Mouse (Mus musculus) heart, embryonic 14.5 days (tissue): ENCODE data around the gene Olfr628. TPM values are rescaled to one million over a fixed set of nuclear protein-coding genes. Genes with fewer than 3 reads are reported as not detected.
"Not testable (repeated sequence)": the region's sequence is repeated elsewhere in the genome, so short reads cannot be mapped to it uniquely, and the experiment has no call there.

Experiments
- ATAC-seq: fragments of 200-750 bp; cut with Nextera tagmentation; 2 replicates; pipeline ENCODE4 v1.8.0; 2017; ENCODE audit warnings: low read depth, moderate TSS enrichment; ENCODE audit not compliant: insufficient number of reproducible peaks, insufficient read depth, low FRiP score
- H3K27ac ChIP-seq, 2 experiments: fragments of 200-500 bp in 1 of 2; fragments of 300-500 bp in 1 of 2; sonication (generic) in 1 of 2; replicated peaks in 1 of 2; 2 replicates each; pipeline ENCODE4 v1.5.1; 2012 to 2014; ENCODE audit warnings: low read depth in 2 of 2, low read length in 2 of 2, control low read depth in 1 of 2, mild to moderate bottlenecking in 1 of 2, mixed read lengths in 1 of 2; ENCODE audit not compliant: control insufficient read depth in 1 of 2, insufficient read depth in 1 of 2
- H3K27me3 ChIP-seq: fragments of 300-500 bp; sonication (generic); 2 replicates; pipeline ENCODE4 v1.6.1; 2014; ENCODE audit warnings: mild to moderate bottlenecking, low read length, control low read depth; ENCODE audit not compliant: control insufficient read depth, insufficient read depth
- H3K36me3 ChIP-seq: fragments of 300-500 bp; sonication (generic); 2 replicates; pipeline ENCODE4 v1.6.1; 2014; ENCODE audit warnings: mild to moderate bottlenecking, control low read depth, low read length, mixed read lengths; ENCODE audit not compliant: control insufficient read depth, insufficient read depth
- H3K4me1 ChIP-seq, 2 experiments: fragments of 200-500 bp in 1 of 2; fragments of 300-500 bp in 1 of 2; sonication (generic) in 1 of 2; 2 replicates each; pipeline ENCODE4 v1.6.1; 2012 to 2014; ENCODE audit warnings: low read length in 2 of 2, control low read depth in 1 of 2, mixed read lengths in 1 of 2; ENCODE audit not compliant: control insufficient read depth in 2 of 2, insufficient read depth in 2 of 2
- H3K4me2 ChIP-seq: fragments of 300-500 bp; sonication (generic); 2 replicates; pipeline ENCODE4 v1.6.1; 2014; ENCODE audit warnings: mild to moderate bottlenecking, low read length
- H3K4me3 ChIP-seq, 2 experiments: fragments of 200-500 bp in 1 of 2; fragments of 300-500 bp in 1 of 2; sonication (generic) in 1 of 2; 2 replicates each; pipeline ENCODE4 v1.5.1; 2012 to 2014; ENCODE audit warnings: low read length in 2 of 2, mild to moderate bottlenecking in 2 of 2, control low read depth in 1 of 2, low read depth in 1 of 2, moderate library complexity in 1 of 2; ENCODE audit not compliant: control insufficient read depth in 1 of 2, insufficient read depth in 1 of 2
- H3K9ac ChIP-seq: fragments of 300-500 bp; sonication (generic); 2 replicates; pipeline ENCODE4 v1.6.1; 2014; ENCODE audit warnings: mild to moderate bottlenecking, low read length
- H3K9me3 ChIP-seq: fragments of 300-500 bp; sonication (generic); 2 replicates; pipeline ENCODE4 v1.6.1; 2016; ENCODE audit warnings: low read length, control low read depth; ENCODE audit not compliant: control insufficient read depth
- WGBS: fragments of 180-500 bp; shearing (Covaris S2); extraction: QIAGEN DNeasy Blood & Tissue Kit; methylation state at CpG from one replicate; pipeline ENCODE4 v1.1.7; 2014; 5-methylcytosine and 5-hydroxymethylcytosine counted together
- polyA plus RNA-seq: library from polyadenylated mRNA; unstranded; fragments of >200 nt; fragmentation: Nextera tagmentation; extraction: Ambion mirVana; gene quantifications from 2 replicates; pipeline ENCODE4 v1.2.1, GENCODE M21; 2014

The Olfr628 gene
- polyA plus RNA-seq = not detected in 2 replicates

GRCm38 (mm10) chr7:103730074-103730473 is at the start of gene Olfr628:
Gene Olfr628, plus strand, starts transcription at chr7:103730374.
- Histone ChIP-seq H3K9me3 (no peaks in the 10 kb centered on the region), H3K4me1 (no peaks in the 10 kb centered on the region), H3K4me2 (no peak within 1 kb of the TSS), H3K36me3 (no peaks in the 10 kb centered on the region), H3K9ac (no peak within 1 kb of the TSS), H3K4me3 (no peak within 1 kb of the TSS), H3K27me3 (no peaks in the 10 kb centered on the region), H3K27ac (no peak within 1 kb of the TSS)
- ATAC-seq = no peak
- WGBS = 88% methylated on average over 1 of the region's 1 CpGs

GRCm38 (mm10) chr7:103682420-103682819 is 47.8 kb upstream of the Olfr628 start, which contains the start of gene Olfr625-ps1:
Gene Olfr625-ps1, plus strand, starts transcription at chr7:103682720.
- Histone ChIP-seq H3K27ac (no peak within 1 kb of the TSS), H3K27me3 (no peaks in the 10 kb centered on the region), H3K9ac (no peak within 1 kb of the TSS), H3K4me1 (no peaks in the 10 kb centered on the region), H3K36me3 (no peaks in the 10 kb centered on the region), H3K4me3 (no peak within 1 kb of the TSS), H3K4me2 (no peak within 1 kb of the TSS), H3K9me3 (no peaks in the 10 kb centered on the region)
- ATAC-seq = no peak

- WGBS = 89% methylated on average over 4 of the region's 4 CpGs
- H3K9me3 ChIP-seq = no peaks in the 10 kb centered on the region
- no peak overlapping the region for H3K9ac ChIP-seq
- H3K27me3 ChIP-seq = no peaks in the 10 kb centered on the region
- no peak overlapping the region for H3K4me3 ChIP-seq
- ATAC-seq = no peak
- no peaks in the 10 kb centered on the region for H3K36me3 ChIP-seq
- H3K27ac ChIP-seq = no peak overlapping the region
- H3K4me2 ChIP-seq = no peak overlapping the region
- no peaks in the 10 kb centered on the region for H3K4me1 ChIP-seq
Measured at GRCm38 (mm10) chr7:103699469-103699868, 30.7 kb upstream of the Olfr628 start.

- ATAC-seq = no peak
- Histone ChIP-seq H3K27ac (no peak overlapping the region), H3K9ac (no peak overlapping the region), H3K27me3 (no peaks in the 10 kb centered on the region), H3K9me3 (no peaks in the 10 kb centered on the region), H3K4me2 (no peak overlapping the region), H3K4me3 (no peak overlapping the region), H3K4me1 (no peaks in the 10 kb centered on the region), H3K36me3 (no peaks in the 10 kb centered on the region)
- WGBS = 15% methylated on average over 2 of the region's 2 CpGs
Measured at GRCm38 (mm10) chr7:103712024-103712423, 18.1 kb upstream of the Olfr628 start.

- H3K4me3 ChIP-seq = no peak within 1 kb of the TSS
- no peak within 1 kb of the TSS for H3K9ac ChIP-seq
- no peaks in the 10 kb centered on the region for H3K27me3 ChIP-seq
- no peaks in the 10 kb centered on the region for H3K4me1 ChIP-seq
- H3K27ac ChIP-seq = no peak within 1 kb of the TSS
- no peak within 1 kb of the TSS for H3K4me2 ChIP-seq
- H3K9me3 ChIP-seq = no peaks in the 10 kb centered on the region
- no peak for ATAC-seq
- no peaks in the 10 kb centered on the region for H3K36me3 ChIP-seq
Measured at GRCm38 (mm10) chr7:103714371-103714770, 15.8 kb upstream of the Olfr628 start, which contains the start of gene Olfr243. Gene Olfr243, plus strand, starts transcription at chr7:103714671.

- not testable (repeated sequence) for H3K4me1 ChIP-seq, H3K27me3 ChIP-seq, H3K36me3 ChIP-seq, H3K9me3 ChIP-seq, H3K4me3 ChIP-seq, ATAC-seq, H3K4me2 ChIP-seq, H3K9ac ChIP-seq, H3K27ac ChIP-seq
- 100% methylated on average over 1 of the region's 1 CpGs for WGBS
Measured at GRCm38 (mm10) chr7:103716398-103716797, 13.8 kb upstream of the Olfr628 start.

- Histone ChIP-seq H3K9ac (no peak within 1 kb of the TSS), H3K27ac (no peak within 1 kb of the TSS), H3K27me3 (no peaks in the 10 kb centered on the region), H3K9me3 (no peaks in the 10 kb centered on the region), H3K4me2 (no peak within 1 kb of the TSS), H3K36me3 (no peaks in the 10 kb centered on the region), H3K4me3 (no peak within 1 kb of the TSS), H3K4me1 (no peaks in the 10 kb centered on the region)
- 73% methylated on average over 2 of the region's 2 CpGs for WGBS
- no peak for ATAC-seq
Measured at GRCm38 (mm10) chr7:103744843-103745242, 14.7 kb downstream of the Olfr628 start, which contains the start of gene Olfr629. Gene Olfr629, minus strand, starts transcription at chr7:103744943.

GRCm38 (mm10) chr7:103757233-103757632 is 27.1 kb downstream of the Olfr628 start, which contains the start of gene Olfr630:
Gene Olfr630, minus strand, starts transcription at chr7:103757333.
- Histone ChIP-seq H3K4me3 (no peak within 1 kb of the TSS), H3K27ac (no peak within 1 kb of the TSS), H3K36me3 (no peaks in the 10 kb centered on the region), H3K9ac (no peak within 1 kb of the TSS), H3K4me1 (no peaks in the 10 kb centered on the region), H3K4me2 (no peak within 1 kb of the TSS), H3K9me3 (no peaks in the 10 kb centered on the region), H3K27me3 (no peaks in the 10 kb centered on the region)
- no peak for ATAC-seq
- WGBS = 34% methylated on average over 2 of the region's 2 CpGs
